Mouse (Mus musculus): Measurements from ENCODE around the gene Begain.

- TF ChIP-seq CTCF (IDR thresholded peaks at IDR 0.05; ENCODE audit: control insufficient read depth, insufficient read depth, insufficient replicate concordance, low read depth, low read length) (no peak), POLR2A (IDR thresholded peaks at IDR 0.05; ENCODE audit: control insufficient read depth, low read depth, low read length) (no peak)
Observed at GRCm38 (mm10) chr12:109108911-109109310, 40.9 kb upstream of the Begain start.

All from testis, adult 2 months (tissue).